Mouse (Mus musculus) heart, embryonic 11.5 days (tissue): Measurements from ENCODE around the gene Ddx56. TPM values are rescaled to one million over a fixed set of nuclear protein-coding genes. Genes with fewer than 3 reads are reported as not detected.

Experiments
- ATAC-seq: fragments of 200-750 bp; cut with Nextera tagmentation; replicated peaks from 2 replicates; pipeline ENCODE4 v1.8.0; 2017; ENCODE audit warnings: moderate library complexity; ENCODE audit not compliant: insufficient number of reproducible peaks, low FRiP score, low TSS enrichment
- H3K27ac ChIP-seq: fragments of 300-500 bp; sonication (generic); 2 replicates; pipeline ENCODE4 v1.5.1; 2014; ENCODE audit warnings: mild to moderate bottlenecking, low read depth, low read length
- H3K27me3 ChIP-seq: fragments of 300-500 bp; sonication (generic); 2 replicates; pipeline ENCODE4 v1.6.1; 2014; ENCODE audit warnings: mild to moderate bottlenecking, low read length, mixed read lengths; ENCODE audit not compliant: control insufficient read depth, insufficient read depth
- H3K36me3 ChIP-seq: fragments of 300-500 bp; sonication (generic); 2 replicates; pipeline ENCODE4 v1.6.1; 2014; ENCODE audit warnings: mild to moderate bottlenecking, low read length, moderate library complexity, mixed read lengths; ENCODE audit not compliant: control insufficient read depth, insufficient read depth
- H3K4me1 ChIP-seq: fragments of 300-500 bp; sonication (generic); 2 replicates; pipeline ENCODE4 v1.6.1; 2014; ENCODE audit warnings: low read length; ENCODE audit not compliant: control insufficient read depth, insufficient read depth
- H3K4me2 ChIP-seq: fragments of 300-500 bp; sonication (generic); 2 replicates; pipeline ENCODE4 v1.6.1; 2014; ENCODE audit warnings: mild to moderate bottlenecking, moderate library complexity
- H3K4me3 ChIP-seq: fragments of 300-500 bp; sonication (generic); 2 replicates; pipeline ENCODE4 v1.5.1; 2014; ENCODE audit warnings: low read depth, low read length
- H3K9ac ChIP-seq: fragments of 300-500 bp; sonication (generic); 2 replicates; pipeline ENCODE4 v1.6.1; 2014; ENCODE audit warnings: mild to moderate bottlenecking, low read depth, low read length, moderate library complexity
- H3K9me3 ChIP-seq: fragments of 300-500 bp; sonication (generic); replicated peaks from 2 replicates; pipeline ENCODE4 v1.6.1; 2016; ENCODE audit warnings: low read length; ENCODE audit not compliant: control insufficient read depth
- WGBS: fragments of 180-500 bp; shearing (Covaris S2); extraction: QIAGEN DNeasy Blood & Tissue Kit; methylation state at CpG from one replicate; pipeline ENCODE4 v1.1.7; 2014; ENCODE audit not compliant: insufficient replicate concordance; 5-methylcytosine and 5-hydroxymethylcytosine counted together
- polyA plus RNA-seq: library from polyadenylated mRNA; unstranded; fragments of >200 nt; fragmentation: Nextera tagmentation; extraction: Ambion mirVana; gene quantifications from 2 replicates; pipeline ENCODE4 v1.2.1, GENCODE M21; 2014

Ddx56 gene
- 69.5 and 71.7 TPM in 2 replicates for polyA plus RNA-seq

GRCm38 (mm10) chr11:6267320-6268254 lies at the start of gene Ddx56:
Ddx56 (minus strand) TSS chr11:6267772.
- peak; percentile 88 for ATAC-seq
- 2% methylated on average over 50 of the region's 50 CpGs for WGBS

DNA sequence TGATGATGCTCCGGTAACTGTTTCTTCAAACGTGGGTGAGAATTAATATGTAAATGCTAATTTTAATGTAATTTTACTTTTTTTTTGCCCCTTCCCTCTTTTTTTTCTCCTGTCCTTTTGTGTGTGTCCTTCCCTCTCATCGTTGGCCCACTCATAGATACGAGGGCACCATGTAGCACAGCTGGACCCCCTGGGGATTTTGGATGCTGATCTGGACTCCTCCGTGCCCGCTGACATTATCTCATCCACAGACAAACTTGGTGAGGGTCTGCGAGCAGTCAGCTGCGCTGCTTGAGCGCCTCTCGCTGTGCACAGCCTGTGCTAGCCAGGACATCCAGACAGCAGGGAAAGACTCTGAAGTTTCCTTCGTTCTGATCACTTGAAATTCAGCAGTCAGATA lies 49.2 kb upstream of the Ddx56 start:
- H3K27me3 ChIP-seq = no peaks in the 10 kb centered on the region
- H3K36me3 ChIP-seq = peaks cover 24% of the 10 kb centered on the region
- 90% methylated on average over 11 of the region's 11 CpGs for WGBS
- ATAC-seq = no peak
- H3K9ac ChIP-seq = no peak overlapping the region
- H3K9me3 ChIP-seq = no peaks in the 10 kb centered on the region
- H3K27ac ChIP-seq = no peak overlapping the region
- H3K4me1 ChIP-seq = no peaks in the 10 kb centered on the region
- H3K4me2 ChIP-seq = no peak overlapping the region
- H3K4me3 ChIP-seq = no peak overlapping the region

More at GRCm38 (mm10) chr11:6267320-6268254, at the start of gene Ddx56:
- H3K36me3 ChIP-seq = peaks cover 19% of the 10 kb centered on the region
- H3K9me3 ChIP-seq = no peaks in the 10 kb centered on the region
- H3K9ac ChIP-seq = peak within 1 kb of the TSS; percentile 95
- H3K4me1 ChIP-seq = peaks cover 7% of the 10 kb centered on the region
- H3K27me3 ChIP-seq = no peaks in the 10 kb centered on the region
- H3K27ac ChIP-seq = peak within 1 kb of the TSS; percentile 92
- H3K4me3 ChIP-seq = peak within 1 kb of the TSS; percentile 99
- H3K4me2 ChIP-seq = peak within 1 kb of the TSS; percentile 97

DNA sequence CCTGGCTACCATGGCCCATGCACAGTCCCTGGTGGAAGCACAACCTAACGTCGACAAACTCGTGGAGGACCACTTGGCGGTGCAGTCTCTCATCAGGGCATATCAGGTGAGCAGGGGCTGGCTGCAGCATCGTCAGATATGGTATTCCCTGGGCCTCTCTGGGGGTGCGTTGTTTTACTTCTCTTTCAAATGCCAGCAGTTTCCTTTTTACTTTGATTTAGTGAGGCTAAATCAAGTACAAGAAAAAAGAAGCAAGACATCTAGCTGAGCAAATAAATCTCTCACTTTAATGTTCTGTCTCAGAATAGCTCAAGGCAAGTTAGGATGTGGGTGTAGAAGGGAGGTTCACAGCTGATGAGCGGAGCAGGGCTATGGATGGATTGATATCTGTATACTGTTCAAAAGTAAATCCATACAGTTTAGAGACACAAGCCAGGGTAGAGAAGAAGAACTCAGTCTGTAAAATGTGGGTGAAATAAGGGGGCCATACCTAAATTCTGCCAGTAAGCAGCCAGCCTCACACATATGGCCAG lies 46.4 kb upstream of the Ddx56 start:
- H3K27ac ChIP-seq = no peak overlapping the region
- no peaks in the 10 kb centered on the region for H3K4me1 ChIP-seq
- no peak overlapping the region for H3K4me2 ChIP-seq
- no peaks in the 10 kb centered on the region for H3K27me3 ChIP-seq
- H3K9ac ChIP-seq = no peak overlapping the region
- no peak overlapping the region for H3K4me3 ChIP-seq
- peaks cover 38% of the 10 kb centered on the region for H3K36me3 ChIP-seq
- no peak for ATAC-seq
- H3K9me3 ChIP-seq = no peaks in the 10 kb centered on the region
- 85% methylated on average over 7 of the region's 7 CpGs for WGBS

- WGBS = 86% methylated on average over 4 of the region's 4 CpGs
- Histone ChIP-seq H3K9me3 (no peaks in the 10 kb centered on the region), H3K9ac (no peak overlapping the region), H3K4me2 (no peak overlapping the region), H3K27me3 (no peaks in the 10 kb centered on the region), H3K36me3 (peaks cover 15% of the 10 kb centered on the region; the same call in 1 of the 2 replicates), H3K27ac (no peak overlapping the region), H3K4me3 (no peak overlapping the region), H3K4me1 (no peaks in the 10 kb centered on the region)
- ATAC-seq = no peak
Measured at GRCm38 (mm10) chr11:6308181-6308580, 40.6 kb upstream of the Ddx56 start.

GRCm38 (mm10) chr11:6305943-6306430 lies 38.4 kb upstream of the Ddx56 start:
- 88% methylated on average over 1 of the region's 1 CpGs for WGBS
- Histone ChIP-seq H3K36me3 (peaks cover 12% of the 10 kb centered on the region; the same call in 1 of the 2 replicates), H3K27me3 (no peaks in the 10 kb centered on the region), H3K4me3 (no peak overlapping the region), H3K4me1 (no peaks in the 10 kb centered on the region), H3K9me3 (no peaks in the 10 kb centered on the region), H3K9ac (no peak overlapping the region), H3K4me2 (no peak overlapping the region), H3K27ac (no peak overlapping the region)
- ATAC-seq = no peak

- no peak overlapping the region for H3K9ac ChIP-seq
- no peaks in the 10 kb centered on the region for H3K4me1 ChIP-seq
- WGBS = 79% methylated on average over 2 of the region's 2 CpGs
- H3K36me3 ChIP-seq = peaks cover 12% of the 10 kb centered on the region; the same call in 1 of the 2 replicates
- H3K4me2 ChIP-seq = no peak overlapping the region
- H3K27me3 ChIP-seq = no peaks in the 10 kb centered on the region
- no peaks in the 10 kb centered on the region for H3K9me3 ChIP-seq
- H3K27ac ChIP-seq = no peak overlapping the region
- ATAC-seq = no peak
- H3K4me3 ChIP-seq = no peak overlapping the region
Measured at GRCm38 (mm10) chr11:6302793-6303192, 35.2 kb upstream of the Ddx56 start.

DNA sequence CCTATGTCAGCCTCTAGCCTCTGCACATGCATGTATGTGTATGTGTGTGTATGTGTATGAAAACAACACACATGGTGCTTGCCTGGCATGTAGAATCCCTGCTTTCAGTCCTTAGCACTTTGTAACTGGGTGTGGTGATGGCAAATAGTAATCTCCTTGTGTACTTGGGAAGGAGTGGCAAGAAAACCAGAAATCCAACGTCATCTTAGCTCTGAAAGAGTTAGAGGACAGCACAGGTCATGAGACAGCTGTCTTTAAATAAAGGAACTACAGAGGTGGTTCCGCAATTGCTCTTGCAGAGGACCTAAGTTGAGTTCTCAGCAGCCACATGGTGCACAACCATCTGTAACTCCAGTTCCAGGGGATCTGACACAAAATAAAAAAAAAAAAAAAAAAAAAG lies 31.9 kb upstream of the Ddx56 start:
- Histone ChIP-seq H3K9me3 (no peaks in the 10 kb centered on the region), H3K27me3 (no peaks in the 10 kb centered on the region), H3K4me3 (no peak overlapping the region), H3K4me2 (no peak overlapping the region), H3K36me3 (peaks cover 20% of the 10 kb centered on the region), H3K4me1 (no peaks in the 10 kb centered on the region), H3K9ac (no peak overlapping the region), H3K27ac (no peak overlapping the region)
- no peak for ATAC-seq
- WGBS = 87% methylated on average over 2 of the region's 2 CpGs

DNA sequence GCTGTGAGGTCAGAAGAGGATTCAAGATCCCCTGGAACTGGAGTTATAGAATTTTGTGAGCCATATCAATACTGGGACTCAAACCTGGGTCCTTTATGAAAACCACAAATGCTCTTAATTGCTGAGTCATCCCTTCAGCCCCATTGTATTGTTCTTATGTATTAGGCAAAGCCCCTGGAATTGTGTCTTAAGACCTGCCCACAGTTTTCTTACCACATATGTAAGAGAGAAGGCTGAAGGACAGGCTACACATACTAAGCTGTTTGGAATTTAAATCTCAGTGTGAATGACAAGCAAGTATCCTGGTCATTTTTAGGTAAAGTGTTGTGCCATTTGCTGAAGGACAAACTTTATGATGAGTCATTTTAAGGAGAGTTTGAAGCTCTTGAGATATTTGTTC lies 28.5 kb upstream of the Ddx56 start:
- peaks cover 3% of the 10 kb centered on the region; the same call in 1 of the 2 replicates for H3K4me1 ChIP-seq
- peaks cover 20% of the 10 kb centered on the region for H3K36me3 ChIP-seq
- H3K9ac ChIP-seq = no peak overlapping the region
- no peaks in the 10 kb centered on the region for H3K9me3 ChIP-seq
- no peak overlapping the region for H3K4me3 ChIP-seq
- no peak overlapping the region for H3K4me2 ChIP-seq
- H3K27me3 ChIP-seq = no peaks in the 10 kb centered on the region
- no peak overlapping the region for H3K27ac ChIP-seq
- no peak for ATAC-seq
